Mouse (Mus musculus) heart, postnatal 4 days (tissue): ENCODE results near the gene Tspan18. TPM values are rescaled to one million over a fixed set of nuclear protein-coding genes. Genes with fewer than 3 reads are reported as not detected.

Experiments
- DNase-seq: peaks from one replicate; pipeline ENCODE4 v3.0.0; 2021
- total RNA-seq, 2 experiments: library from RNA; stranded (reverse); gene quantifications; 2 replicates each; pipeline ENCODE4 v1.2.3; 2021

The Tspan18 gene
- total RNA-seq, 2 experiments from 2014 or later, result 60.2 to 64.7 TPM

- DNase-seq, result peak; percentile 82
Observed at GRCm38 (mm10) chr2:93262291-93263285, 71.7 kb downstream of the Tspan18 start.

GRCm38 (mm10) chr2:93261521-93262290 is 72.6 kb downstream of the Tspan18 start:
- peak; percentile 53 for DNase-seq

DNA sequence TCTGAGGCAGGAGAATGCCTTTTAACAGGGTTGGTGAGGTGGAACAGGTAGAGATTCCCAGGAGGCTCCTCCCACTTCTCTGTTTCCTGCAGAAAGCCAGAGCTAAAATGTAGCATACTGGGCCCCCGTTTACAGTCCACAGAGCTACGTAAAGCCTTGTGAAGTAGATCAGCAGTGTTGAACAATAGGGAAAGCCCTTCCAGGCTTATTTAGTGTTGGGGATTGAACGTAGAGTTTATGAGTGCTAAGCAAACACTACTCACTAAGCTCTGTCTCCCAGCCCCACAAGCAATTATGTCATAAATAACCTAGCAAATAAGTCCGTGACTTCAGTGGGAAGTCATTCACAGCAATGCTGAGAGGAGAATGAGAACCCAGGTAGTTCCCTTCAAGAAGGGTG is 76.7 kb downstream of the Tspan18 start:
- no peak for DNase-seq

DNA sequence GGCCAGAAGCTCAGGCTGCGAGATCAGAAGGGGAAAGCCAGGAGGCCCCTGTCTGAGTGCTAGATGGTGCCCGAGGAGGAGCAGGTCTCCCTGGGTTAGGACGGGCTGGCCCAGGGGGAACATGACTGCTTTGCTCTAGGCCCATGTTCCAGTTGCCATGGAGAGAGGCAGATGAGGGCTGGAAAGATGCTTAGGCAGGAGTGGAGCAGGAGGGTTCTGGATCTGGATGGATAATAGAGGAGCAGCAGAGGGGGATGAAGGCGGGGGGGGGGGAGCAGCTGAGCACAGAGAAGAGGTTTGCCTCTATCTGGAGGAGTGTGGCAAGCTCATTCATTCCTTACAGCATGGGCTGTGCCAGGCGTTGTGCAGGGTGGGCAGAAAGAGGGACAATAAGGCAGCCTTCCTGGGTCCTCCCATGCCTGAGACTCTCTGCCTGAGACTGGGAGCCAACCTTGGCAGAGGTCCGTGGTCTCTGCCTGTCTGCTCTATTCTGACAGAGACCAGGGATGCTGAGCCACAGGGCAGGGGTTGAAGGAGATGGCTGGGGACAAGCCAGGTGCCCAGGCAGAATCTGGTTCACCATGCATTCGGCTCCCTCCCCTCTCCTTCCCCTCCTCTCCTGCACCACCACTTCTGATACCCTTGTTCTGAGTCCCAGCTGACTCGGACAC is 77.4 kb downstream of the Tspan18 start:
- no peak for DNase-seq

GRCm38 (mm10) chr2:93252356-93252755 is 81.9 kb downstream of the Tspan18 start:
- DNase-seq, result no peak

DNA sequence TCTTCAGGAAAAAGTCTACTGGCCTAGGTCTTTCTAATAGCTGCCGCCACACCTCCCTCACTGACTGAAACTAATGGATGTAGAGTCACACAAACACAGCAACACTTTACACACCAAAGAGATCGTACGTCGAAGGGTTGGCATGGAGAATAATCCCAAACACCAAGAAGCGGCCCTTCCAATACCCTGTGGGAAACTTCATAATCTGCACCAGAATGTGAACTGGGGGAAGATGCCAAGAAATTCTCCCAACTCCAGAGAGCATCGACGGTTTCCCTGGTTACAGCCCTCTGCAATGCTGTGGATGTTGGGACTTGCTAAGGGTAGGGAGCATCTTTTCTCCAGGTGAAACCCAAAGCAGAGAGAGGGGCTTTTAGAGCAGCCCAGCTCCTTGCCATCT is 83.7 kb downstream of the Tspan18 start:
- DNase-seq, result no peak

DNA sequence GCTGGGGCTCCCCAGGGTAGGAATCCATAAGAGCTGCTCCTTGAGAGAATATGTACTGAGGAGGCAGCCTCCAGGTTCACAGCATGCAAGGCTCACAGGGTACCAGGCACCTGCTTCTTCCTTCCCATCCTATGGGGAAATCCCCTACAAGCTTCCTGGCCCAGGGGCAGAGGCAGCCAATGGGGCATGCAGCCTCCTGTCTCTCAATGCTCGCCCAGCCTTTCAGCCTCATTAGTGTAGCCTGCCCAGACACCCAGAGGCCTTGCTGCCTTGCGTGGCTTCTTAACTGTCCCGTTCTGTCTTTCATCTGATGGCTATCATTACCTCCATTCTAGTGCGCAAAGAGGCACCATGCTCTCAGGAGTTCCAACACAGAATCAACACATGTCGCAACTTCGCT is 85.2 kb downstream of the Tspan18 start:
- no peak for DNase-seq

DNA sequence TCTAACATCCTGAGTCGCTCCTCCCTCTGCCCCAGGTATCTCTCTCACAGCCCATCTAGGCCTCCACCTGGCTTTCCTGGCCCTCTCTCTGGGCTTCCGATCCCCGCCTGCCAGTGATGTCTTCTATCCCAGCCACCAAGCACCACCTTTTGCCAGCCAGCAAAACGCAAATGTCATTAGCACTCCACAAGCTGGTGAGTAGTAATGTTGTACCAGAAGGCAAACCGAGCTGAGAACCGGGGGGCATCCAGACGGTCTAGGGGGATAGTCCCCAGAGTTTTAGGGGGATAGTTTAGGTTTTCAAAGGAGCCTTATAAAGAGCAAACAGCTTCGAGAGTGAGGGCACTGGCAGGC is 90.2 kb downstream of the Tspan18 start:
- DNase-seq, result no peak

DNA sequence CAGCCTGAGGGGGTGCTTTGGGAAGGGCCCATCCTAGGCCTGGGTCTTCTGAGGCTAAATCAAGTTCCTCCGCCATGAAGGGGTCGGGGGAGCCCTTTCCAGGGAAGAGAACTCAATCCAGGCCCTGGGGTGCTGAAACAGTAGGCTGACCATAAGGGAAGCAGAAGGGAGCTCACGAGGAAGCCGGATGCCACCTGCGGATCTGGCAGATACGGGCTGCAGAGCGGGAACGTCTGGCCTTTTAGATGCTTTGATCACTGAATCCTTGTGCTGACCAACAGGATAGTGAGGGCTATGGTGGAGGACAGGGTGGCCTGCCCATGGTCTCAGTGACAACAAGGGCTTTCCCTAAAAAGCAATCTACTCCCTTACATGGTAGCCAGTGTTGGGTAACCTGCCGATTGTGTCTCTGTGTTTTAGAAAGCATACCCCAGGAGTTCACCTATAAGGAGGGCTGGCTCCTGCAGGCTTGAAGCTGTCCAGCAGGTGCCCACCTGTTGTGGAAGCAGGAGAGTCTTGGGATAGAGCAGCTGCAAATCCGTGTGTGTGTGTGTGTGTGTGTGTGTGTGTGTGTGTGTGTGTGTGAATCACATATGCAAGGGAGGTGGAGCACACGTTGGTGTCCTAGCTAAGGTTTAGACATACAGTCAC is 90.7 kb downstream of the Tspan18 start:
- no peak for DNase-seq

DNA sequence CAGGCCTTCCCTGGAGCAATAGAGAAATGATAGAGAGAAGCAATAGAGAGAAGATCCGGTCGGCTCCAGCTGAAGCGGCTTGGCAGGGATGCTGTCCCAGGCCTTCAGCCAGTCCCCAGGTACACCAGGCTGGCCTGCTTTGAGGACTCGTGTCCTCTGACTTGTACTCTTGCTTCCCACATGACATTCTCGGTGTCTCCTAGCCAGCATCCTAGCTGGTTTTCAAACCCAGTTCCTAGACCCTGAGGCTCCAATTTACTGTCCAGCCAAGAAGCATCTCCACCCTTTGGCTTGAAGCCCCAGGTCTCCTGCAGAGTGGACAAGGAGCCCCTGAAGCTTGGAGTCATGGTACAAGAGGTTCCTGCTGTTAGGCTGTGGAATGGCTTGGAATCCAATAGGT is 92.1 kb downstream of the Tspan18 start:
- no peak for DNase-seq

GRCm38 (mm10) chr2:93238864-93239263 is 95.4 kb downstream of the Tspan18 start:
- DNase-seq, result no peak

DNA sequence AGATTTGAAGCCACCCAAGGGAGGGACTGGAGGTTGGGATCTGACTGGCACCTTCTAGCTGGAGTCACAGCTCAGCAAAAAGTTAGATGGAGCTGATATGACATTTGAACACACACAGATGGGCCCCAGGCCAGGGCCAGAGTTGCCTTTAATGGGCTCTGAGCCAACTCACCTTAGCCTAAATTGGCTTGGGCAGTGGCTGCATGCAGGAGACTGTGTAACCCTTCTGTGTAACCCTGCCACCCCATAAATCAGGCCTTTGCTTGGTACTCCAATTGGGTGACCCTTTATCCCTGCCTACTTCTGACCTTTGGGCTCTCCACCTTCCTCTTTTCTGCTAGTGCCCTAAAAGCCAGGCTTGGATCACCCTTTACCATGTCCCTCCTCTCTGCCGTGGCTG is 97.2 kb downstream of the Tspan18 start:
- DNase-seq, result no peak

DNA sequence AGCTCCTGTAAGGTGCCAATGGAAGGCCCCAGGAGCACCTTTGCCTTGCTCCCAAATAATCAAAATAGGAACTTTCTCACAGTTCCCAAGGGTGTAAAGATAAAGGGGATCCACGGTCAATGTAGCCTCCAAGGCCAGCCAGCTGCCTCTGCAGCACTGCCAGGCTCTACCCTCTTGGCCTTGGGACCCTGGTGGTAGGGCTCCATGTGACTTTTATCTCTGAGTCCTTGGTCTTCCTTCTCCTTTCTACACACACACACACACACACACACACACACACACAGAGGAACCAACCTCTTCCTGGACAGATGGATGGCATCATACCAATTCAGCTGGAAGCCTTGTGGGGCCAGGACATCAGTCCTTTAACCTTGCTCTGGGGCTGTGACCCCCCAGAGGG is 102.2 kb downstream of the Tspan18 start:
- no peak for DNase-seq

DNA sequence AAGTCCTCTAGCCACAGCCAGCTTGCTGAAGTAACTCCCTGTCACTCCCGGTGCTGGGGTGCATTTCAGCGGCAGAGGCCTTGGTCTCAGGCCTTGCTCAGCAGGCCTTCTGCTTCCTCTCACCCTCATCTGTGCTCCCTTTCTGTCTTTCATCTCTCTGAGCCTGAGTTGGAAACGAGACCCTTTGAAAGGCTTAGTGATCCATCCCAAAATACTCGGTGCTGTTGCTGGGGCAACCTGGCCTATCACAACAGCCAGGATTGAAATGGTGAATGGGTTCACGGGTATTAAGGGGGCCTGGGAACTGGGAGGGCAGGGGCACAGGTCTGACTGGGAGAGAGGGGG is 105.9 kb downstream of the Tspan18 start:
- no peak for DNase-seq

GRCm38 (mm10) chr2:93227713-93228479 is 106.4 kb downstream of the Tspan18 start:
- DNase-seq, result peak; percentile 41

GRCm38 (mm10) chr2:93226606-93227595 is 107.4 kb downstream of the Tspan18 start:
- DNase-seq, result peak; percentile 96

DNA sequence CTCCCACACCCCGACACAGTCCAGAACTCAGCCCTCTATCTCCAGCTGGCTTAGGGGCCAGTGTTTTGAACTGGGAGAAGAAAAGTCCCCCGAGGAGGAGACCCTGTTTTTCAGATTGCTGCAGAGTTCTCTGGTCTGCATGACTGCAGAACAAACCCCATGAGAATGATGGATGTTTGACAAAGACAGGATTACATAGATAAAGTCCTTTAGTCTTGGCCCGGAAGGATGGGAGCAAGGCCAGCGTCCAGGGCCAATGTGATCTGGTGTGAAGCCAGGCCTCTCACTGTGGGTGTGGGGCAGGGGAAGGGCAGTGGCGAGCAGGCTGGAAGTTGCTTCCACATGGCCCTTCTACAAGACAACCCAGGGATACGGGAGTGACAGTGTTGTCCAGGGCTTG is 110.8 kb downstream of the Tspan18 start:
- peak; percentile 53 for DNase-seq

GRCm38 (mm10) chr2:93220447-93220846 is 113.9 kb downstream of the Tspan18 start:
- DNase-seq, result no peak

DNA sequence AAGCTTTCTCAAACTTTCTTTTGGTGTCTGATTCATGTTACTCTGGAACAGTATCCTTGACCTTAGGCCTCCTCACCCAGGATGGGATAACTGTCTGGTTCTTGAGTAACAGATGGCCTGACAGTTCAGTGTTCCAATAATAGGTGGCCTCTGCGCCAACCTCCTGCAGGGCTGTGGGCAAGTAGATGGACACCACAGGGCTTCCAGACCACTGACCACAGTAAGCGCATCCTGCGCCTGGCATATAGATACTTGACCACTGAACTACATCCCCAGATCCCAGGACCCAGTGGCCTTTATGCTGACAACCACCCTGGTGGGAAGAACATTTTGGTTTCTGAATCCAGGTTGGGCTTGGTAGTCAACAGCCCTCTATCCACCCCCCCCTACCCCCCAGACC is 114.7 kb downstream of the Tspan18 start:
- no peak for DNase-seq

DNA sequence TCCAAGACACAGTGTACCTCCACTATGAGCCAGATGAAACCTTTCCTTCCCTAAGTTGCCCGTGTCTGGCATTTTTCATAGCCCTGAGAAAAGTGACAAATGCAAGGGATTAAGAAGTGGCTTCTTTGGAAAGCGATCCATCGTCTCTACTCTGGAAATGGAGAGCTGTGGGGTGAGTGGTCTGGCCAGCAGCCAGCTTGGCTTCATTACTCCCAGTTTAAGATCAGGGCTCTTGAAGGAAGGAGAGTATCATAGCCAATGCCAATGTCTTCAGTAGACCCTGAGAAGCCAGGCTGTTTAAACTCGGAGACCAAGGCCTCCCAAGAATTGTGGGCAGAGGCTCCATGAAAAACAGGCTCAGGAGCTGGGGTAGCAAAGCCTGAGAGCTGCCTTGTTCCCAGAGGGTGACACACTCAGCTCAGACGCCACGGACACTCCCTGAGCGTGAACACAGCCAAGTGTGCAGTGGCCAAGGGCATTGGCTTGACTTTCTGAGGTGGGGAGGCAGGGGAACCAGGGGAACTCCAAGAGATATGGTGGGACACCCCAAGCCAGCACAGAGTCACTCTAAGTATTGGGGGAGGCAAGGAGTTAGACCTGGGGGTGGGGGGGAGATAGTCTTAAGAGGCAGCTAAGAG is 115.8 kb downstream of the Tspan18 start:
- DNase-seq, result no peak
